Comparison of ENCODE assay signal across 10 mouse cellular contexts in the genomic region with DNA sequence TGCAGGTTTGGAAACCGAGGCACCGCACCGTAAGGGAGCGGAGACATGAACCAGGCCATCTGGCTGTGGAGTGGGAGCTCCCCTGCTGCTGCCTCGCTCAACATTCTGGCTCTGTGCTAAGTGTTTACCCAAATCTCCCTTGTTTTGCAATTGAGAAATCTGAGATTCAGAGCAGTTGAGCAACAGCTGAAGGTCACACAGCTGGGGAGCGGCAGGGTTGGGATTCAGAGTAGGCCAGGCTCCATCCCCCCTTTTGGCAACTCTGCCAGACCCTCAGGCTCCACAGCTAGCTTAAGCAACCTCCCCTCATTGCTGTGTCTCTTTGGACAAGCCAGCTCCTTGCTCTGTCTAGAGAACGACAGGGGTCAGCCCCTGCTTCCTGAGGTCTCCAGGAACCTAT. TPM values are rescaled to one million over a fixed set of nuclear protein-coding genes. Genes with fewer than 3 reads are reported as not detected.
DNase-seq lines count a peak whose midpoint lies in the region; ATAC-seq and TF ChIP-seq lines count a peak whose summit lies in the region.
"Had no signal": no experiment of that assay in that cellular context is flagged by ENCODE, and none has a peak within 500 bp of the region (broad histone marks: within the 10 kb centered on the region; RNA-seq: fewer than 3 reads in every experiment).

No protein-coding gene starts in this region.

- no peak overlapping the region for H3K4me2 ChIP-seq in limb, embryonic 11.5 days (ENCODE audit: low read depth, severe bottlenecking)

- no peaks in the 10 kb centered on the region for H3K9me3 ChIP-seq in limb, embryonic 11.5 days (ENCODE audit: control insufficient read depth, low read length)

- H3K4me3 ChIP-seq in gastrocnemius, adult 2 months, result no peak overlapping the region
- H3K4me3 ChIP-seq in limb, embryonic 11.5 days (ENCODE audit: low read depth, low read length), result no peak overlapping the region

- no peak for ATAC-seq in limb, embryonic 11.5 days (ENCODE audit: insufficient number of reproducible peaks, low FRiP score, low TSS enrichment, low read depth)
- no peak for ATAC-seq in erythroid progenitor cell, adult 5-6 weeks (replicated peaks; ENCODE audit: low FRiP score, poor library complexity, severe bottlenecking)

- no peaks in the 10 kb centered on the region for H3K36me3 ChIP-seq in limb, embryonic 11.5 days (ENCODE audit: control insufficient read depth, insufficient read depth, low read length)

- WGBS in limb, embryonic 11.5 days, result 54% methylated on average over 7 of the region's 7 CpGs

- no peaks in the 10 kb centered on the region for H3K27me3 ChIP-seq in limb, embryonic 11.5 days (ENCODE audit: control insufficient read depth, insufficient read depth, low read length)

- no peak for TF ChIP-seq CTCF in gastrocnemius, adult 2 months (IDR thresholded peaks at IDR 0.05)

- peaks cover 28% of the 10 kb centered on the region for H3K4me1 ChIP-seq in limb, embryonic 11.5 days (ENCODE audit: control insufficient read depth, insufficient read depth, low read length)

- H3K9ac ChIP-seq in limb, embryonic 11.5 days (ENCODE audit: low read length), result no peak overlapping the region

- H3K27ac ChIP-seq in gastrocnemius, adult 2 months, result peak overlapping the region; percentile 24; the same call in 1 of the 2 replicates
- 0 out of 2 replicates have a peak overlapping the region, but pooled peaks have one; percentile 64 for H3K27ac ChIP-seq in limb, embryonic 11.5 days (replicated peaks; ENCODE audit: low read depth, low read length)
- H3K27ac ChIP-seq: macrophage had no signal

- intact Hi-C loops in gastrocnemius, adult 2 months (cut with DNase I), result no loop called here

- peak; percentile 80 for DNase-seq in gastrocnemius, adult 2 months
- DNase-seq in gastrocnemius, postnatal 4 days (ENCODE audit: low spot score in 2 of 2), result no peak
- DNase-seq in urinary bladder, postnatal 14 days (ENCODE audit: low spot score), result peak; percentile 61
- DNase-seq in urinary bladder, postnatal 25 days (ENCODE audit: low spot score), result no peak
- DNase-seq in limb, embryonic 11.5 days (ENCODE audit: low spot score), result no peak
- no peak for DNase-seq in cerebellum, adult 11 months
- DNase-seq in thymus, postnatal 36 days, result no peak
- DNase-seq: cerebellum, adult 8-10 months had no signal

RNA-seq across cellular contexts. Expression of a gene that starts 13.3 kb away (rescaled TPM):
- total RNA-seq in gastrocnemius, adult 2 months (2021), result not detected
- total RNA-seq in gastrocnemius, postnatal 4 days (2021), result under 1 TPM; 0.12 to 0.18 TPM
- polyA plus RNA-seq in limb, embryonic 11.5 days (2014; fragmentation: Nextera tagmentation; extraction: Ambion mirVana), result 1.0 and 1.3 TPM in 2 replicates
- 1.4 and 8.0 TPM in 2 replicates for total RNA-seq in erythroid progenitor cell, adult 5-6 weeks (2015; ENCODE audit: low replicate concordance)
- 1.3 and 2.0 TPM in 2 replicates for total RNA-seq in erythroid progenitor cell, adult 5-6 weeks (2017; ENCODE audit: low replicate concordance)

RNA-seq across cellular contexts. Expression of a gene that starts 52.5 kb away (rescaled TPM):
- total RNA-seq in gastrocnemius, adult 2 months (2021), result under 1 TPM in 1 of 2 experiments, not detected in 1; 0.22 TPM
- under 1 TPM in 1 of 2 experiments, not detected in 1; 0.13 TPM for total RNA-seq in gastrocnemius, postnatal 4 days (2021)
- polyA plus RNA-seq in limb, embryonic 11.5 days (2014; fragmentation: Nextera tagmentation; extraction: Ambion mirVana), result 1.2 and 1.6 TPM in 2 replicates
- not detected in 2 replicates for total RNA-seq in erythroid progenitor cell, adult 5-6 weeks (2015; ENCODE audit: low replicate concordance)
- 2.6 and 3.1 TPM in 2 replicates for total RNA-seq in erythroid progenitor cell, adult 5-6 weeks (2017; ENCODE audit: low replicate concordance)

Comparison
In these comparisons a context has a peak if more than half of its experiments do, and no peak if none do; other contexts are left out.
1. DNase-seq: peak in gastrocnemius, adult 2 months (single experiment) and urinary bladder, postnatal 14 days (single experiment); none in gastrocnemius, postnatal 4 days (0 of 2), urinary bladder, postnatal 25 days (single experiment), limb, embryonic 11.5 days (single experiment), cerebellum, adult 11 months (single experiment) and thymus, postnatal 36 days (0 of 2).